ENCODE assay signal across 21 mouse cellular contexts in the genomic region with DNA sequence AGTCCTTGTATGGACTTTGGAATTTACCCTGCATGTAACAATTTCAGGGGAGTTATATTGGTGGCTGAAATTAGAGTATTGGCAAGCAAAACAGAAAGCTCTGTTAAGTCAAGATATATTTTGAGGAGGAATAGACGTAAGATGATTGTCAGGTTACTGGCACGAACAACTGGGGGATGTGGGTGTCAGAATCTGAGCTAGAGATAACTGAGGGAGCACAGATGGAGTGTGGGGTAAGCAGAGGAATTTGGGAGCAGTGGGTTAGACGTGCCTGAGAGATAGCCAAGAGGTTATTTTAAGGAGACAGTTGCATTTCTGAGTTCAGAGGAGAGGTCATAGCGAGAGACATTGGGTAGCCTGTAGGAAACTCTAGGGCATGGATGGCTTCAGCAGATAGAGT.
DNase-seq lines count a peak whose midpoint lies in the region; TF ChIP-seq lines count a peak whose summit lies in the region.
"Had no signal": no experiment of that assay in that cellular context is flagged by ENCODE, and none has a peak within 500 bp of the region (broad histone marks: within the 10 kb centered on the region; RNA-seq: fewer than 3 reads in every experiment).

No protein-coding gene starts in this region.

- H3K4me3 ChIP-seq in layer of hippocampus, adult 2 months, result no peak overlapping the region
- H3K4me3 ChIP-seq: embryonic facial prominence, embryonic 12.5 days; embryonic facial prominence, embryonic 15.5 days; forebrain, embryonic 15.5 days; hindbrain, embryonic 12.5 days; hindbrain, embryonic 15.5 days had no signal

- peak; percentile 3 to 8 for DNase-seq in frontal cortex, postnatal 36 days (ENCODE audit: low spot score in 2 of 2)
- no peak for DNase-seq in frontal cortex, postnatal 14 days (ENCODE audit: low spot score in 2 of 2)
- peak; percentile 20 to 26 for DNase-seq in layer of hippocampus, adult 2 months (ENCODE audit: low spot score in 2 of 2)
- no peak for DNase-seq in layer of hippocampus, postnatal 25 days (ENCODE audit: extremely low spot score in 1 of 2, low spot score in 1 of 2)
- peak; percentile 4 to 7 for DNase-seq in layer of hippocampus, adult 8-10 months (ENCODE audit: low spot score in 2 of 2)
- peak; percentile 9 for DNase-seq in telencephalon, adult 2 months (ENCODE audit: low read depth, low spot score)
- no peak for DNase-seq in gastrocnemius, postnatal 4 days (ENCODE audit: low spot score in 2 of 2)
- DNase-seq: adrenal gland, postnatal 10 days; adrenal gland, postnatal 36 days; B cell, adult 2 months; cerebellum, adult 11 months; cerebellum, adult 2 months; cerebellum, adult 9-11 months; cerebellum, postnatal 25 days; gastrocnemius, postnatal 10 days; gastrocnemius, postnatal 36 days had no signal

- no peak for TF ChIP-seq CTCF in layer of hippocampus, adult 2 months (conservative IDR thresholded peaks at IDR 0.05)

- H3K27ac ChIP-seq in layer of hippocampus, adult 2 months, result no peak overlapping the region
- H3K27ac ChIP-seq: embryonic facial prominence, embryonic 12.5 days; embryonic facial prominence, embryonic 15.5 days; forebrain, embryonic 15.5 days; hindbrain, embryonic 12.5 days; hindbrain, embryonic 15.5 days had no signal

Comparison
In these comparisons a context has a peak if more than half of its experiments do, and no peak if none do; other contexts are left out.
1. DNase-seq: peak in frontal cortex, postnatal 36 days (2 of 2), layer of hippocampus, adult 2 months (2 of 2), layer of hippocampus, adult 8-10 months (2 of 2) and telencephalon, adult 2 months (single experiment); none in frontal cortex, postnatal 14 days (0 of 2), layer of hippocampus, postnatal 25 days (0 of 2) and gastrocnemius, postnatal 4 days (0 of 2).